In genomic region chr11:83878417-83878952, GRCm38 (mm10) we compare ENCODE assay signal across 27 mouse cellular contexts. TPM values are rescaled to one million over a fixed set of nuclear protein-coding genes. Genes with fewer than 3 reads are reported as not detected.
A peak's percentile ranks its signal among the peaks of the same experiment; 100 is the strongest.
DNase-seq lines count a peak whose midpoint lies in the region; ATAC-seq and TF ChIP-seq lines count a peak whose summit lies in the region.
"Had no signal": no experiment of that assay in that cellular context is flagged by ENCODE, and none has a peak within 500 bp of the region (broad histone marks: within the 10 kb centered on the region; RNA-seq: fewer than 3 reads in every experiment).

No protein-coding gene starts in this region.

- no peak for DNase-seq in lung, postnatal 25 days (ENCODE audit: low spot score)
- DNase-seq in 416B (ENCODE audit: low read depth): peak; percentile 12
- DNase-seq in stomach, postnatal 0 days (ENCODE audit: low spot score): no peak
- DNase-seq in left cerebral cortex, adult 2 months (ENCODE audit: extremely low spot score in 1 of 2, low spot score in 2 of 2): no peak
- DNase-seq: cerebellum, adult 11 months; cerebellum, adult 9-11 months; embryo, embryonic 11 days; gastrocnemius, postnatal 25 days; heart, adult 11 months had no signal

- 36% methylated on average over 4 of the region's 4 CpGs for WGBS in lung, embryonic 15.5 days
- WGBS in stomach, postnatal 0 days: 42% methylated on average over 4 of the region's 4 CpGs

- peak overlapping the region; percentile 91 for H3K27ac ChIP-seq in lung, embryonic 15.5 days
- H3K27ac ChIP-seq in embryonic fibroblast, embryonic 13.5 days (ENCODE audit: insufficient read depth, low read length): peak overlapping the region; percentile 87
- peak overlapping the region; percentile 49; the same call in 1 of the 2 replicates for H3K27ac ChIP-seq in stomach, postnatal 0 days (replicated peaks)
- no peak overlapping the region for H3K27ac ChIP-seq in left cerebral cortex, adult 2 months
- H3K27ac ChIP-seq: embryonic facial prominence, embryonic 12.5 days; forebrain, embryonic 10.5 days; forebrain, embryonic 15.5 days; hindbrain, embryonic 13.5 days; limb, embryonic 13.5 days; midbrain, embryonic 12.5 days; neural tube, embryonic 13.5 days had no signal

- no peak overlapping the region for H3K4me2 ChIP-seq in lung, embryonic 15.5 days
- no peak overlapping the region for H3K4me2 ChIP-seq in stomach, postnatal 0 days (replicated peaks; ENCODE audit: low read depth)
- H3K4me2 ChIP-seq: embryonic facial prominence, embryonic 12.5 days; forebrain, embryonic 15.5 days; hindbrain, embryonic 13.5 days; limb, embryonic 13.5 days; midbrain, embryonic 12.5 days; neural tube, embryonic 13.5 days had no signal

- no peak for TF ChIP-seq POLR2A in embryonic fibroblast, embryonic 13.5 days (IDR thresholded peaks at IDR 0.05; ENCODE audit: low read depth, low read length)

- no peak for TF ChIP-seq EP300 in stomach, postnatal 0 days (optimal IDR thresholded peaks at IDR 0.05)

- peaks cover 43% of the 10 kb centered on the region for H3K4me1 ChIP-seq in lung, embryonic 15.5 days
- H3K4me1 ChIP-seq in embryonic fibroblast, embryonic 13.5 days (ENCODE audit: control insufficient read depth, insufficient read depth, low read length): peaks cover 10% of the 10 kb centered on the region
- no peaks in the 10 kb centered on the region; the same call in 1 of the 2 replicates for H3K4me1 ChIP-seq in stomach, postnatal 0 days (replicated peaks; ENCODE audit: control insufficient read depth, insufficient read depth)
- H3K4me1 ChIP-seq: embryonic facial prominence, embryonic 12.5 days; forebrain, embryonic 15.5 days; hindbrain, embryonic 13.5 days; midbrain, embryonic 12.5 days; neural tube, embryonic 13.5 days had no signal

- no peak overlapping the region for H3K4me3 ChIP-seq in lung, embryonic 15.5 days
- no peak overlapping the region for H3K4me3 ChIP-seq in embryonic fibroblast, embryonic 13.5 days (ENCODE audit: insufficient read depth, low read length)
- H3K4me3 ChIP-seq in stomach, postnatal 0 days (ENCODE audit: low read depth, low read length): no peak overlapping the region
- no peak overlapping the region for H3K4me3 ChIP-seq in left cerebral cortex, adult 2 months
- H3K4me3 ChIP-seq: embryonic facial prominence, embryonic 12.5 days; forebrain, embryonic 10.5 days; forebrain, embryonic 15.5 days; heart, embryonic 10.5 days; heart, embryonic 15.5 days; hindbrain, embryonic 13.5 days; limb, embryonic 13.5 days; megakaryocyte, embryonic 14.5 days; midbrain, embryonic 12.5 days; neural tube, embryonic 13.5 days had no signal

- no peaks in the 10 kb centered on the region for H3K27me3 ChIP-seq in lung, embryonic 15.5 days
- no peaks in the 10 kb centered on the region for H3K27me3 ChIP-seq in stomach, postnatal 0 days (ENCODE audit: control insufficient read depth, insufficient read depth, low read length)
- H3K27me3 ChIP-seq: embryonic facial prominence, embryonic 12.5 days; forebrain, embryonic 15.5 days; heart, embryonic 15.5 days; midbrain, embryonic 12.5 days; neural tube, embryonic 13.5 days; Patski had no signal

- H3K9me3 ChIP-seq in lung, embryonic 15.5 days: no peaks in the 10 kb centered on the region
- H3K9me3 ChIP-seq in stomach, postnatal 0 days (ENCODE audit: control insufficient read depth, low read length): no peaks in the 10 kb centered on the region
- H3K9me3 ChIP-seq: embryonic facial prominence, embryonic 12.5 days; forebrain, embryonic 10.5 days; forebrain, embryonic 15.5 days; heart, embryonic 10.5 days; heart, embryonic 15.5 days; hindbrain, embryonic 13.5 days; limb, embryonic 13.5 days; megakaryocyte, embryonic 14.5 days; midbrain, embryonic 12.5 days; neural tube, embryonic 13.5 days had no signal

- no peak for TF ChIP-seq CTCF in embryonic fibroblast, embryonic 13.5 days (IDR thresholded peaks at IDR 0.05; ENCODE audit: borderline replicate concordance, insufficient read depth, low read length)
- TF ChIP-seq CTCF in stomach, postnatal 0 days (IDR thresholded peaks at IDR 0.05; ENCODE audit: low read depth): no peak
- TF ChIP-seq CTCF in left cerebral cortex, adult 2 months (IDR thresholded peaks at IDR 0.05): no peak

- ATAC-seq in lung, embryonic 15.5 days (ENCODE audit: borderline replicate concordance, extremely low read depth, low FRiP score, low TSS enrichment): no peak
- no peak for ATAC-seq in stomach, postnatal 0 days (ENCODE audit: low FRiP score, low TSS enrichment)
- ATAC-seq: forebrain, embryonic 15.5 days; intestine, embryonic 16.5 days had no signal

- no peak overlapping the region for H3K9ac ChIP-seq in lung, embryonic 15.5 days
- no peak overlapping the region for H3K9ac ChIP-seq in stomach, postnatal 0 days (ENCODE audit: low read length)
- H3K9ac ChIP-seq: embryonic facial prominence, embryonic 12.5 days; forebrain, embryonic 15.5 days; heart, embryonic 15.5 days; hindbrain, embryonic 13.5 days; limb, embryonic 13.5 days; midbrain, embryonic 12.5 days; neural tube, embryonic 13.5 days had no signal

- intact Hi-C loops in left cerebral cortex, adult 2 months (cut with DNase I): no loop called here

- H3K36me3 ChIP-seq in lung, embryonic 15.5 days: no peaks in the 10 kb centered on the region
- no peaks in the 10 kb centered on the region for H3K36me3 ChIP-seq in stomach, postnatal 0 days (ENCODE audit: control insufficient read depth, insufficient read depth, low read length)
- H3K36me3 ChIP-seq: embryonic facial prominence, embryonic 12.5 days; forebrain, embryonic 10.5 days; forebrain, embryonic 15.5 days; heart, embryonic 10.5 days; heart, embryonic 15.5 days; hindbrain, embryonic 13.5 days; limb, embryonic 13.5 days; midbrain, embryonic 12.5 days; neural tube, embryonic 13.5 days had no signal

RNA-seq across cellular contexts. Expression of gene Hnf1b, which starts 28.6 kb away (rescaled TPM):
- polyA plus RNA-seq in lung, embryonic 15.5 days (2015; fragmentation: Nextera tagmentation; extraction: Ambion mirVana): 8.3 and 9.5 TPM in 2 replicates
- polyA plus RNA-seq in embryonic fibroblast, embryonic 13.5 days (2011; ENCODE audit: insufficient read length, low read depth, missing spikeins): not detected in 2 replicates
- 4.8 and 5.0 TPM in 2 replicates for polyA plus RNA-seq in stomach, postnatal 0 days (2015; fragmentation: Nextera tagmentation; extraction: Ambion mirVana)
- total RNA-seq in left cerebral cortex, adult 2 months (2021): under 1 TPM; 0.23 to 0.75 TPM
- total RNA-seq: gastrocnemius, adult 18-20 months; gastrocnemius, postnatal 25 days; heart, postnatal 36 days; MEL; midbrain, postnatal 0 days had no signal
- polyA plus RNA-seq: embryonic facial prominence, embryonic 12.5 days; forebrain, embryonic 10.5 days; forebrain, embryonic 15.5 days; limb, embryonic 13.5 days; midbrain, embryonic 12.5 days had no signal
